Mouse (Mus musculus): ENCODE measurements around the gene Fez2. TPM values are rescaled to one million over a fixed set of nuclear protein-coding genes. Genes with fewer than 3 reads are reported as not detected.

The Fez2 gene
- polyA plus RNA-seq, 1 experiment from 2014 or later: 38.5 TPM

DNA sequence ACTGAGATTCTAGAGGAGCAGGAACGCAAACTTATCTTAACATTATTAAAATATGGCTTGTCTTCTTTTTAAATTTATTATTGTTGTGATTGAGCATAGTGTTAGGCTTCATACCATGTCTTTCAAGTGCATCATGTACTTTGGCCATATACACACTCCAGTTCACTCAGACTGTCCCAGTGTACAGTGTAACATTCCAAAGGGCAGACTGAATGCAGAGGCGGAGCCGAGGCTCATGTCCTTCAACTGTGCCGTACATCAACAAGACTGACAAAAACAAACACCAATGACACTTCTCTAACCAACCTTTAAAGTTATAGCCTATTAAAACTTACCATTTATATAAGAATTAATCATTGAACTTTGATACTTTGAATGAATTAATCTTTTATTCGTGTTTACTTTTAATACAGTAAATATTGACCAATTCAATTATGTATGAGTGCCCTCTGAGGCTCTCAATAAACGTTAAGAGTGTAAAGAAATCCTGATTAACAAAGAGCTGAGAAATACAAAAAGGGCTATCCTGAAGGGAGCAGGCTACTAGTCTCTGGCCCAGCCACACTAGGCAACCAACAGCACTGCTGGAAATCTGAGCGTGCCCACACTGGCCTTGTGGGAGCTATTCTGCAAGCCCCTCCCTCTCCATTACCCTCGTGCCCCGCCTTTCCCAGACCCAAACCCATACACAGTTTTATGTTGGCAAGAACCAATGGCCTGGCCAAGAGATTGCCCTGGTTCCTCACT lies 29.7 kb downstream of the Fez2 start:
- Histone ChIP-seq H3K4me3 (replicated peaks) (no peak overlapping the region), H3K9me3 (no peaks in the 10 kb centered on the region), H3K4me2 (no peak overlapping the region), H3K9ac (replicated peaks) (no peak overlapping the region), H3K36me3 (peaks cover 13% of the 10 kb centered on the region), H3K27ac (no peak overlapping the region), H3K27me3 (no peaks in the 10 kb centered on the region), H3K4me1 (replicated peaks) (no peaks in the 10 kb centered on the region)
- ATAC-seq (ENCODE audit: insufficient number of reproducible peaks, insufficient read depth, low FRiP score, low TSS enrichment, low read depth): no peak
- WGBS: 85% methylated on average over 9 of the region's 9 CpGs

DNA sequence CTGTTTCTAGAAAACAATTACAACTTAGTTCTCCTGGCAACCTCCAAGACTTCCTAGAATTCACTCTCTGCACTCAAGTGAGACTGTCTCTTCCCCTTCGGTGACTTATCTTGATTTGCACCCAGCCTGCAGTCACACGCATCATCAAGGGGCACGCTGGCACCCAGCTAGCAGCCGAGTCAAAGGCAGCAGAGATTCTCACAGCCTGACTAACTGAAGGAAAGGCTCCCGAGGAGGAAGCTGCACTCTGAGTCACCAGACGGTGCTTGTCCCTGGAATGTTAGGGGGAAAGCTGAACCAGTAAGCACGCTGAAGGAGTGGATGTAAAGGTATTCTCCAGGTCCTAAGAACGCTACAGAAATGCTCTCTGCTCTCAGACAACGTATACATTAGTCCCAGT lies 30.3 kb downstream of the Fez2 start:
- Histone ChIP-seq H3K9me3 (no peaks in the 10 kb centered on the region), H3K9ac (replicated peaks) (no peak overlapping the region), H3K36me3 (peaks cover 19% of the 10 kb centered on the region), H3K4me2 (no peak overlapping the region), H3K4me1 (replicated peaks) (no peaks in the 10 kb centered on the region), H3K27me3 (no peaks in the 10 kb centered on the region), H3K4me3 (replicated peaks) (no peak overlapping the region), H3K27ac (no peak overlapping the region)
- no peak for ATAC-seq (ENCODE audit: insufficient number of reproducible peaks, insufficient read depth, low FRiP score, low TSS enrichment, low read depth)
- 77% methylated on average over 9 of the region's 9 CpGs for WGBS

DNA sequence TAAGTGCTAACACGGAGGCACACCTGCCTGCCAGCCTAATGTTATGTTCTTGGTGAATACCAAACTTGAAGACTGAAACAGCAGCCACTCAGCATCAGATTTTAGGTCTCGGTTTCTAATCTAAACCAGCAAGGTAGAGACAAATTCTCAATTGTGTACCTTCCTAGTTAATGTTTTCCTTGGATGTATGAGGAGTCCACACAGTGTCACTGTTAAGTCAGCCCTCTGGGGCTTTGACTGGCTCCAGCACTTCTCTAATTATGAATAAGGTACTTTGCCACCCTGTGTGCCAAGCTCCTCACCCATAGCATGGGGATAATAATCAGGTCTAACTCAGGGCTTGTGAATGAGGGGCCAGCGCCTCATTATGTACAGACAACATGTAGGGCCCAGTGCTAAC lies 35.6 kb downstream of the Fez2 start:
- 87% methylated on average over 3 of the region's 3 CpGs for WGBS
- no peak overlapping the region for H3K4me2 ChIP-seq
- H3K27ac ChIP-seq: no peak overlapping the region
- H3K36me3 ChIP-seq: peaks cover 32% of the 10 kb centered on the region
- ATAC-seq (ENCODE audit: insufficient number of reproducible peaks, insufficient read depth, low FRiP score, low TSS enrichment, low read depth): no peak
- no peak overlapping the region for H3K9ac ChIP-seq (replicated peaks)
- no peaks in the 10 kb centered on the region; the same call in 1 of the 2 replicates for H3K4me1 ChIP-seq (replicated peaks)
- H3K27me3 ChIP-seq: no peaks in the 10 kb centered on the region
- H3K4me3 ChIP-seq (replicated peaks): no peak overlapping the region
- H3K9me3 ChIP-seq: no peaks in the 10 kb centered on the region

DNA sequence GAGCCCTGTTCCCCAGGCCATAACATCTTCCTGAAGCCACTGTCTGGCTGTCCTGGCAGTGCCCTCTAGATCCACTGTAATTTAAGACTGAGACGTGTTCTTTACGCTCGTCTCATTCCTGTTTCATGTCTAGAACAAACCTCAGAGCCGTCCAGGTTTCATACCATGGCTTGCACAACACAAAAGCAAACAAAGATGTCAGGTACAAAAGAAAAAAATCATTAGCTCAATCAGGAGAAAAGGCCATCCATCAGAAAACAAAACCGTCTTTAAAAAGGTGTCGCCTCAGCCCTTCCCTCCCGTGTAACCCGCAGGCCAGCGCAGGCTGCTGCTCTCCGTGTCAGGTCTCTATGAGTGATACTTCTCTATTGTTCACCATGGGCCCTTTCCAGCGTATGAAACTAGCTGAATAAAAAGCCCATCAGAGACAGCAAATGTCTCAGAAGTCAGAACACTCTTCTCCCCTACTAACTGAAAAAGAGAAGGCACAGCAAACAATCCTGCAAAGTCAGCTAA lies 38.2 kb downstream of the Fez2 start:
- Histone ChIP-seq H3K27me3 (no peaks in the 10 kb centered on the region), H3K36me3 (peaks cover 43% of the 10 kb centered on the region), H3K4me1 (replicated peaks) (no peaks in the 10 kb centered on the region; the same call in 1 of the 2 replicates), H3K27ac (no peak overlapping the region), H3K4me2 (no peak overlapping the region), H3K9ac (replicated peaks) (no peak overlapping the region), H3K9me3 (no peaks in the 10 kb centered on the region), H3K4me3 (replicated peaks) (no peak overlapping the region)
- WGBS: 84% methylated on average over 11 of the region's 11 CpGs
- ATAC-seq (ENCODE audit: insufficient number of reproducible peaks, insufficient read depth, low FRiP score, low TSS enrichment, low read depth): no peak

DNA sequence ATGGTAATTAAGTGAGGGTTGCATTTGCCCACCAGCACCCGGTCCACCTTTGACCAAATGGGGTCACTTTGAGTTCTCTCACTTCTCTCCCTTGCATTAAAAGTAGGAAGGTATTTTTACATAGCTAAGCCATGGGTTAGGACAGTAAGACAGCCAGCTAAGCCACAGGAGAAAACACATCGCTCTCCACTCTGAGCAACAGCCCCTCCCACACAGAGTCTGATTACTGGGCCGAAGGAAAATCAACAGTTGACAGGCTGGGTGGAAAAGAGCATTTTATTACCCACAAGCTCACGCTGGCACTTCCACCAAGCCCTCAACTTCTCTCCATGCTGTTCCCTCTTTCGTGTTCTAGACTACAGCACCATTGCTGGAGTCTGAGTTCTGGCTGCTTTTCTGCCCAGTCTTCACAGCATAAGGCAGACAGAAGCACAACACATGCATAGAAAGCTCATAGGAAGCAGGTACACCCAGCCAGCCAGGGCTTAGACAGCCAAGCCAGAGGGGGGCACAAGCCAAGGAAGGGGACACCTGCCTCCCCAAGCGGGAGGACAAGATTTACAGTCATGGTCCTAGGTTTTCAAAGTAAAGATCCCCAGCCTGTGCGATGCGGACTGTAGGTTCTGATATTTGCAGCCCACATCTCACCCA lies 38.7 kb downstream of the Fez2 start:
- Histone ChIP-seq H3K9ac (replicated peaks) (no peak overlapping the region), H3K36me3 (peaks cover 48% of the 10 kb centered on the region), H3K27me3 (no peaks in the 10 kb centered on the region), H3K9me3 (no peaks in the 10 kb centered on the region), H3K4me1 (replicated peaks) (no peaks in the 10 kb centered on the region; the same call in 1 of the 2 replicates), H3K4me3 (replicated peaks) (no peak overlapping the region), H3K27ac (no peak overlapping the region), H3K4me2 (no peak overlapping the region)
- 68% methylated on average over 8 of the region's 8 CpGs for WGBS
- no peak for ATAC-seq (ENCODE audit: insufficient number of reproducible peaks, insufficient read depth, low FRiP score, low TSS enrichment, low read depth)

DNA sequence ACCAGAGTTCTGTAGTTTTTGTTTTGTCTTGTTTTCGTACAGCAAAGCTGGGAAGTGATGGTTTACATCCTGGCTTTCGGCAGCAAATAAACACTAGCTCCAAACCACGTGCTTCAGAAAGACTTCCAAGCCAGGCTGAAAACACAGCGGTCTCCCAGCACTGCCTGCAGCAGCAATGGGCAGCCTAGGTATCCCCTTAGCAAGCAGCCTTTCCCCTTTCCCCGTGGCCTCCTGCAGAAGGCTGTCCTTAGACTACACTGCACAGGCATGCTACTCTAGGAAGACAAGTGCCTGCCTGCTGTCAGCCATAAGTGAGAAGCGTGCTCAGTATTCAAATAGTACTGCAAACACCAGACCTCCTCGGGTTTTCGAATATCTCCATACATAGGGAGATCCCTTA lies 41.4 kb downstream of the Fez2 start:
- Histone ChIP-seq H3K27me3 (no peaks in the 10 kb centered on the region), H3K9me3 (no peaks in the 10 kb centered on the region), H3K4me1 (replicated peaks) (no peaks in the 10 kb centered on the region; the same call in 1 of the 2 replicates), H3K36me3 (peaks cover 49% of the 10 kb centered on the region), H3K9ac (replicated peaks) (no peak overlapping the region), H3K4me3 (replicated peaks) (no peak overlapping the region), H3K4me2 (no peak overlapping the region), H3K27ac (no peak overlapping the region)
- 65% methylated on average over 8 of the region's 8 CpGs for WGBS
- ATAC-seq (ENCODE audit: insufficient number of reproducible peaks, insufficient read depth, low FRiP score, low TSS enrichment, low read depth): no peak

DNA sequence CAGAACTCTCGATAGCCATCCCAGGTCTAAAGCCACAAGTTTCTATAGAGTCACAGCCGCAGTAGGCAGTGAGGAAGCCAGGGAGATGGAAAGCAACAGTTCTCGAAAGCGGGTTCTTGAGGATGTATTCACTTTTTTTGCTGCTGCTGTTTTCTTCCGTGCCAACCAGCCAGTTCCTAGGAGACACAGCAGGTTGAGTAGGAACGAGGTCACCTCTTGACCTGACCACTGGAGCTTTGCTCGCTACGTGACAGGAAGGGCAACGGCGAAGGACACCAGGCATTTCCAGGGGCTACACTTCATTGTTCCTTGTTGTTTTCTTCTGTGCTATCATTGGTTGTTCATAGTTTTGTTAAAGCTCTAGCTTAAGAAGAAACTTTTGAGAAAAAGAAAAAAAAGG lies 43.2 kb downstream of the Fez2 start:
- no peak for ATAC-seq (ENCODE audit: insufficient number of reproducible peaks, insufficient read depth, low FRiP score, low TSS enrichment, low read depth)
- H3K36me3 ChIP-seq: peaks cover 53% of the 10 kb centered on the region

DNA sequence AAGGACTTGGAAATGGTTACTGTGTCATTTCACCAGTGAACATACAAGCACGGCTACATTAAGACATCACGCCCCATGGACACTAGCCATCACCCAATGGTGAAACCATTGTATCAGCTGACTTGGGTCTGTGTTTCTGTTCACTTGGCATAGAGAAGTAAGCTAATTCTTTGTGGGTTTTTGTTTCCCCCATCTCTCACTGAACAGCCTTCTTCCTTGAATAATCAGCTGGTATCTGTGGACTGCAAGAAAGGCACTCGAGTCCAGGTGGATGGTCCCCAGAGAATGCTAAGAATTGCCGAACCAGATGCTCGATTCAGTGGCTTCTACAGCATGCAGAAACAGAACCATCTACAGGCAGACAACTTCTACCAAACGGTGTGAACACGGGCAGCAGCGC lies 44.1 kb downstream of the Fez2 start:
- Histone ChIP-seq H3K4me1 (replicated peaks) (no peaks in the 10 kb centered on the region), H3K4me2 (no peak overlapping the region), H3K27ac (no peak overlapping the region), H3K9ac (replicated peaks) (no peak overlapping the region), H3K9me3 (no peaks in the 10 kb centered on the region), H3K4me3 (replicated peaks) (no peak overlapping the region), H3K27me3 (no peaks in the 10 kb centered on the region), H3K36me3 (peaks cover 62% of the 10 kb centered on the region)
- no peak for ATAC-seq (ENCODE audit: insufficient number of reproducible peaks, insufficient read depth, low FRiP score, low TSS enrichment, low read depth)
- 83% methylated on average over 8 of the region's 8 CpGs for WGBS

More for the DNA sequence above, 43.2 kb downstream of the Fez2 start:
- no peaks in the 10 kb centered on the region; the same call in 1 of the 2 replicates for H3K4me1 ChIP-seq (replicated peaks)
- H3K4me2 ChIP-seq: no peak overlapping the region
- peak overlapping the region; percentile 20; the same call in 1 of the 2 replicates for H3K27ac ChIP-seq
- WGBS: 75% methylated on average over 10 of the region's 10 CpGs
- H3K4me3 ChIP-seq (replicated peaks): no peak overlapping the region
- H3K9me3 ChIP-seq: no peaks in the 10 kb centered on the region
- no peak overlapping the region for H3K9ac ChIP-seq (replicated peaks)
- H3K27me3 ChIP-seq: no peaks in the 10 kb centered on the region

DNA sequence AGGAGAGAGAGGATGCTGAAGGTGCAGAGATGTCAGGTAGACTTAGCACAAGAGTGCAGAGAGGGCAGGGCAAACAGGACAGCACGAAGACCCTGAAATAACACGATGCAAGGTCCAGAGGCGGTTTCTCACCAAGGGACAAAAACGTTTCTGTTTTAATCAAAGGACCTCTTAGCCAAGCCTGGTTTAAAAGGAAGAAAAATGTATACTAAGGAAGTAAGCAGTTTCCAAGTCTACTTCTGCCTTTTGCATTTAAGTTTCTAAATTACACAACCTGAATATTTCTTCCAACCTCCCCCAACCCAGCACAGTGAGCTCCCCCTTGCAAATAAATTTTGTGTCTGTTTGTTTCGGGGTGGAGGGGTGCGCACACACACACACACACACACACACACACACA lies 44.8 kb downstream of the Fez2 start:
- Histone ChIP-seq H3K9ac (replicated peaks) (no peak overlapping the region), H3K9me3 (no peaks in the 10 kb centered on the region), H3K4me3 (replicated peaks) (no peak overlapping the region), H3K4me1 (replicated peaks) (no peaks in the 10 kb centered on the region), H3K4me2 (no peak overlapping the region), H3K27ac (no peak overlapping the region), H3K36me3 (peaks cover 68% of the 10 kb centered on the region), H3K27me3 (no peaks in the 10 kb centered on the region)
- no peak for ATAC-seq (ENCODE audit: insufficient number of reproducible peaks, insufficient read depth, low FRiP score, low TSS enrichment, low read depth)
- 87% methylated on average over 6 of the region's 6 CpGs for WGBS

DNA sequence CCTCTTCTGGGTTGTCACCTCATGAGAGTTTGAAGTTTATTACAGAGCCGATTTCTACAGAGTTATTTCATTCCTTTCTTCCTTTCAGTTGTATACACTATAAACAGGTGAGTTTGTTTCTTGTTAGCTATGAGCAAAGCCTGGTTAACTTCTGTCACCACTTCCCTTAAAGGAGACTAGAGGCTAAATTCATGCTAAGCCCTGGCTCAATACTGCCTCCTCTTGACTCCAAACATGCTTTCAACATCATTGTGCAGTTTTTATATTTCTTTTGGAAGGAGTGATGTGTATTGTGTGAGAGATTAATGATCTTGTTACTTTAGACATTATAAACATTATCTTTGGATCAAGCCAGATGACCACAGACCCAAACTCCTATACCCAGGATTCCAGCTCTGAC lies 47.5 kb downstream of the Fez2 start:
- Histone ChIP-seq H3K9me3 (no peaks in the 10 kb centered on the region), H3K4me1 (replicated peaks) (no peaks in the 10 kb centered on the region), H3K27ac (no peak overlapping the region), H3K4me2 (no peak overlapping the region), H3K27me3 (no peaks in the 10 kb centered on the region), H3K9ac (replicated peaks) (no peak overlapping the region), H3K4me3 (replicated peaks) (no peak overlapping the region), H3K36me3 (peaks cover 62% of the 10 kb centered on the region)
- ATAC-seq (ENCODE audit: insufficient number of reproducible peaks, insufficient read depth, low FRiP score, low TSS enrichment, low read depth): no peak
- 74% methylated on average over 1 of the region's 1 CpGs for WGBS

DNA sequence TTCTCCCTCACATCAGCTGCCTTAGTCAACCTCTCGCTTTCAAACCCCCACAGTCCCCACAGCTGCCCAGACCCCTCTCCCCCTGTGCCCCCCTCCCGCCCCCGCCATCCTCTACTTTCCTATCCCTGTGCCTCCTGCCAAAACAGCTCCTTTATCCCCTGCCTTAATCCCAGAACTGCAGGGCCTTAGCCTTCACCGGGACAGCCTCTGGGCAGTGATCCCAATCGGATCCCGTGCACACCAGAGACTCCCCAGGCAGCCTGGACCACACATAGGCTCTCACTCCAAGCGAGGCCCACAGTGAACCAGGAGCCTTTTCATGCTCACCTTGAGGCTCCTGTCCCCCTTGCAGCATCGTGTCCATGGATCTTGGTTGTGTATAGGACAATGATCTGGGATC lies 49.5 kb downstream of the Fez2 start:
- peaks cover 66% of the 10 kb centered on the region for H3K36me3 ChIP-seq
- H3K27me3 ChIP-seq: no peaks in the 10 kb centered on the region
- H3K9me3 ChIP-seq: no peaks in the 10 kb centered on the region
- ATAC-seq (ENCODE audit: insufficient number of reproducible peaks, insufficient read depth, low FRiP score, low TSS enrichment, low read depth): no peak
- H3K4me2 ChIP-seq: no peak overlapping the region
- WGBS: 82% methylated on average over 8 of the region's 8 CpGs
- H3K4me3 ChIP-seq (replicated peaks): no peak overlapping the region
- no peaks in the 10 kb centered on the region for H3K4me1 ChIP-seq (replicated peaks)
- H3K9ac ChIP-seq (replicated peaks): no peak overlapping the region
- no peak overlapping the region for H3K27ac ChIP-seq

Data from limb, embryonic 12.5 days (tissue).